Mouse (Mus musculus) forelimb bud, embryonic 11.5 days (tissue): ENCODE measurements around the gene Fam204a.

Experiments
- DNase-seq: peaks from one replicate; pipeline ENCODE4 v3.0.0-alpha.2; 2012; ENCODE audit warnings: low read depth, low spot score

The Fam204a gene

DNA sequence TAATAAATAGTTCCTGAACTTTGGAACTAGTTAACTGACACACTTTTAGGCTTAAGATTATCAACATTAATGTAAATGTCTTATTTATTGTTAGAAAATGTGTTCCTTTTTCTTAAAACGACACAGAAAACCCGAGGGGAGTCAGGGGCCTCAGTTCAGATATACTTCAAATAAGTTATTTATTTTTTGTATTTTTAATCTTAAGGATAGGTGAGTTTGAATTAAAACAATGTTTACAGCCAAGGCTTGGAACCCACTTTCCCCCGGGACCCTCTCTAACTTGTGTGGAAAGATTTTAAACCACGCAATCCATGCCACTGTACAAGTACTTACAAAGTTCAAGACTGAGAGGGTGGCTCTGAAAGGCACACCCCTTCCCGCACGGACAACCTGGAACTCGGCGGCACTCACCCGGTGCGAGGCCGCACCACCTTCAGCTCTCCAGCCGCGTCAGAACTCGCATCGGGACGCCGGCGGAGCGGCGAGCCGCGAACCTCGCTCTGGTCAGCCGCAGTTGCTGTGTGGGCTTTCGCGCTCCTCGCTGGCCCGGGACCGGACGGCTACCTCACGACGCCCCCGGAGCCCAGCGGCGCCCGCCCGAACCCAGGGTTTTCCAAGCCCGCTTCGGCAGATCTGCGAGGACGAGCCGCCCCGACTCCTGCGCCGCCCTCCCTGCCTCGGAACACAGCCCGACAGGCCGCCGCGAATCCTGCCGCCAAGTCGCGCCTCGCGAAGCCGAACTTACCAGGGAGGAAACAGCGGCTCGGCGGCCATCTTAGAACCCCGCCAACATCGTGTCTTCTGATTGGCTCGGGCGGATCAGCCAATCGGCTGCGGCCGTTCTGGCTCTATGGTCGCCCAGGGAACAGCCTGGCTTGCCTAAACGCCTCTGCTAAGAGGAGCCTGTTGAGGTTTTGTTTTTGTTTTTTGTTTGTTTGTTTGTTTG is at the start of gene Fam204a:
Fam204a (minus strand) TSS at position 803 of the 946 bp plus-strand sequence.
- DNase-seq = peak; percentile 94

GRCm38 (mm10) chr19:60265789-60266188 is 39.3 kb upstream of the Fam204a start:
- DNase-seq = no peak

DNA sequence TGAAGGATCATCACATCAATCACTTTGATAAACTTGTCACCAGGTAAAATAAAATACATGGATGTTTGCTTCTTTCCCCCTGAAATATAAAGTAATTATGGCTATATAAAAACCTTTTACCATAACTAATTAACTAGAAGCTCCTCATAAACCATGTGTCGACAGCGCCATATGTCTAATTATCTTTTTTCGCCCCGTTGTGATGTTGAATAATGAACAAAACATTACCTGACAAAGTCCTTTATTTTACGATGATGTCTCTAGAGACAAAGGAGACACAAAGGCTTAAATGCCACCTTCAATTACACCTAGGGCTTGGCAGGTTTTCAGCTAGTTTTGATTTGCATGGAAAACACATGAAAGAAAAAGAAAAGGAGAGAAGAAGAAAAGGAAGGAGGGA is 34.2 kb upstream of the Fam204a start:
- no peak for DNase-seq

DNA sequence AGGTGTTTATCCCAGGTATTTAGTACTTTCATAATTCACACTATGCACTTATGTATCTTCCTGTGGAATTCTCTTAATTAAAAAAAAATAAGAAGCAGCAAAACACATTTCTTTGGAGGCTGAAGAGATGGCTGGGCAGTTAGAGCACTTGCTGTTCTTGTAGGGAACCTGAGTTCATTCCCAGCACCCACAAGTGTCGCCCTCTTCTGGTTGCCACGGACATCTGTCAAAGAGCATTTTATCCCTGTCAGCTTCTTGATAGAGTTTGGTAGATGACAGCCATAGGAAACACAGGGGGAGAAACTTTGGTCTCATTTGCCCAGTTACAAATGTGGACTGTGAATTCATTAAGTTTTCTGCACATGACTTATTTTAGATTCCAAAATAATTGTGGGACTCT is 25.5 kb upstream of the Fam204a start:
- DNase-seq = no peak

DNA sequence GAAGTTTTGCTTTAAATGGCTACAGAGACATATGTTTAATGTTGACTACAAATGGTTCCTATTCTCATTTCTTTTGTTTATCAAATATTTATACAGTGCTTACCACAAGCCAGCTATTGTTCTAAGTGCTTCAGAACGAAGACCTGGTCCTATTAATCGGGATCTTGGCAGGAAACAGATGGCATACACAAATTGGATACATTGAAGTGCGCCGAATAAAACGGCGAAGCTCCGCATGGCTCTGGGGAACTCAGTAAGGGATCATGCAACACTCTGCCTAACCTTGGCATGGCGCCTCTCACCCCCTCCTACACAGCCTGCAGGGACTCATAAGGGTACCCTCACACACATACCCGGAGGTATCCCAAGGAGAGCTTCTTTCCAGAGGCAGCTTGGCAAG is 24.7 kb upstream of the Fam204a start:
- no peak for DNase-seq

- peak; percentile 31 for DNase-seq
Observed at GRCm38 (mm10) chr19:60245250-60245649, 18.7 kb upstream of the Fam204a start.

- DNase-seq = no peak
Observed at GRCm38 (mm10) chr19:60242620-60243019, 16.1 kb upstream of the Fam204a start.

GRCm38 (mm10) chr19:60241916-60242602 is 15.6 kb upstream of the Fam204a start:
- DNase-seq = no peak

DNA sequence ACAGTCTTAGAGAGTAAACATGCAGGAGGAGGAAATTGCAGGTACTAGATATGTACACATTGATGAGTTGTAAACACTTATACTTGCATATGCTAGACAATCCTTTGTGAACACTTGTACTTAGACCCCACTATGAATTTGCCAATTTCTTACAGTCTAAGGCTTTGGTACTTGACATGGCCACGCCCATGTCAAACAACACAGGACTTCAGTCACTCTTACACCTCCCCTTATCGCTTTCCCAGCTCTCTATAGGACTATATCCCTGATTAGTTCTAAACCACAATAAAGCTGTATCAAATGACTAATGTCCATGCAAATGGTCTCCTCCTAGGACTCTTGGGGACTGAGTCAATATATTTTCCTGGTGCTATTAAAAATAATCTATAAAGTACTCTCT is 5.0 kb upstream of the Fam204a start:
- no peak for DNase-seq

GRCm38 (mm10) chr19:60226845-60227235 is 339 bp upstream of the Fam204a start:
- no peak for DNase-seq

DNA sequence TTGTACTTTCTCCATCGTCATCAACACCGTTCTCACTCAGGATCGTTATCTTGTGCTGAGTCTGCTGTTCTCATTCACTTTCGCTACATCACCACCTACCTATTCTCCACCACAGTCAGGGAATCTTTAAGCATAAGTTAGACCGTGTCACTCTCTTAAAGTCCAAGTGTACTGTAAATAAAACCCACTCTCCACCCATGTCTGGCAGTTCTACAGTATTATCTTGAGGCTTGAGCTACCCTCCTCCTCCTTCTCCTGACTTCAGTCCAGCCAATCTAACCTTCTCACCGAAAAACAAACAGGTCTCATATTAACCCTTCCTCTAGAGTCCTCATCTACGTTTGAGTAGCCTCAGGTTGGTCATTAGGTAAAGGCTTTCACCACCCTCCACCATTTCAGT is 7.1 kb downstream of the Fam204a start:
- DNase-seq = no peak

DNA sequence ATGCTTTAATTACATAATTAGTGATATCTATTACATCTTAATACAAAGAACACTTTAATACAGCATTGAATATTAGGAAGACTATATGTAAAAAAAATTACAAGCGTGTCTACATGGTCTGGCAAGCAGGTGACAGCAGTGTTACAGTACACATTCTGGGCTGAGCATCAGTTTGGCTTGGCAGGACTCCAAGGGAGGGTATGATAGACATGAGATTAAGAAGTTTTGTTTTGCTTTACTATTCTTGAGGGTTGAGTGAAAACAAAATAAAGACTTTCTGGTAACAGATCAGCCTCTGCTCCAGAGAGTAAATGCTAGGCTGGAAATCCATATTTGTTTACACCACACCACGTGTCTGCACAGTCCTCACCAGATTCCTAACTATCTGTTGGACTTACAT is 8.5 kb downstream of the Fam204a start:
- no peak for DNase-seq

DNA sequence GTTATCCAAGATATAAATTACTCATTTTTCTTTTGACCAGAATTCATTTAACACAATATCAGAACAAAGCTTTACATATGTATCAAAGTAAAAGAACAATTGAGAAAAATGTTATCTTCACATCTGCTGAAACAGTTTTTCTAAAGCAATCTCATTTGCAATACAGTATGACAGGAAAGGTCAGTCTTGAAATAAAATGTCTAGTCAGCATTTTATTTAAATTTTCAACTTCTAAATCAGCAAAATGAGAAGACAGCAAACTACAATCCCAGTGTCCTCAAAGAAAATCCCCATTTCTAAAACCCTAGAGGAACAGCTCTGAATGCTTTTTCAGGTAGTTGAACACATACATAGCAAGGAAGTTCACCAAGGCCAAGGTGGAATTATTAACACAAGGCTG is 18.3 kb downstream of the Fam204a start:
- no peak for DNase-seq

DNA sequence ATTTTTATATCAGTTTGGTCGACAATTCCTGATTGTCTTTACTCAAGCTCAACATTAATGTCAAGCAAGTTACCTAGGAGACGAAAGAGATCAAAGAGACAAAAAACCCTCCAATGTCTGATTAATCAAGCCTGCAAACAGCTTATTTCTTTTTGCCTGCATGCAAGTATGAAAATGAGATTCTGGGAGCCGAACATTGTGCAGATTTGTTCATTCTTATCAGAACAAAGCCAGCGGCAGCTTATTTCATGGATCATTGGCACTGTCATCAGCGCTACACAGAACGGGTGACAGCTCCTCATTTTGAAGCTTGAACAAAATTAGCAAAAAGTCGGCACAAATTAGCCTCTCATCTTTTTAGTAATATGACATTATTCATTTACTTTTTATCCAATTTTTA is 22.3 kb downstream of the Fam204a start:
- no peak for DNase-seq

DNA sequence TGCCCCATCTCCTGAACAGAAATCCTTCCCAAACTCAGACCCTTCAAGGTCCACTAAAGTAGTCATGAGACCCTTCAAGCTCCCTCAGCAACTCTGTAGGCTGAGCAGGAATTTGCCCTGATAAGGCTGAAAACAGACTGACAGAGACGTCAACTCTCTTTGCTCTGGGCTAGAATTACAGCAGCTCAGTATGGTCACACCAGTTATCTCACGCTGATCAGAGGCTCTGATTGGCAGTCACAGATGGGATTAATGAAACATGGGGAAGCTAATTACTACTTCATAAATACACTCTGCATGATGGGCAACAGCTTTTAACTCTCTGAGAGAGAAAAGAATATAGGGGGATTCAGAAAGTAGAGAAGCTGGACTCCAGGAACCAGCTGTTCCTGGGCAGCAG is 26.2 kb downstream of the Fam204a start:
- DNase-seq = no peak

GRCm38 (mm10) chr19:60199152-60199551 is 27.3 kb downstream of the Fam204a start:
- no peak for DNase-seq

DNA sequence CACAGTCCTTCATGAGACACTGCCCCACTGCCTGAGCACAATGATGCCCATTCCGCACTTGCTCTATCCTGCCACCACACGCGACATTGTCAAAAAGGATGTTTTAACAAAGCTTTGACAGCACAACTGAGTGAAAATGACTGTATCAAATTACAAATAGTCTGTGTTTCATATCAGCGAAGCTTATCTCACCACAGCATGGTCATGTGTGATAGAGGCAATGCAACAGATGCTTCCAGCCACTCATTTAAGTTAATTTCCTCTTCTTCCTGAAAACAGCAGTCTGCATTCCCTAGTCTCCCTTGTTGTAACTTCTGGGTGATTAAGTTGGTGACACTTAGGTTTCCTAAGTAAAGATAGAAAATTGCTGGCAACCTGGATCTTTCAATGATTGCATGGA is 33.7 kb downstream of the Fam204a start:
- no peak for DNase-seq

GRCm38 (mm10) chr19:60189206-60189605 is 37.3 kb downstream of the Fam204a start:
- no peak for DNase-seq

DNA sequence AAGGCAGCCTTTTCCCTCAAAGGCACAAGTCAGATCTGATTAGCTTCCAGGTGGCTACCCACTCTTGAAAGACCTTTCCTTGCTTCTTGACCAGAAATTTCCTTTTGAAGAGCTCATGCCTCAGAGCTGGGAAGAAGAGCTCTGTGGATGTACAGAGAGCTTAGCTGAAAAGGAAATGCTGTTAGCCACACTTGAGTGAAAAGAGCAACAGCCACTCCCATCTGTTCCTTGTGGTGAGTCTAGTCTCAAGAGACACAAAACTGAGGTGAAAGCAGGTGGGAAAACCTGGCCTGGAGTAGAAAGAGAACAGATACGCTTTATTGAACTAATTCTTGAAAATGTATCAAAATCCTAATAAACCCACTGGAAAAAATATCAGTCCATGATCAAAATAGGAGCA is 43.6 kb downstream of the Fam204a start:
- DNase-seq = no peak

DNA sequence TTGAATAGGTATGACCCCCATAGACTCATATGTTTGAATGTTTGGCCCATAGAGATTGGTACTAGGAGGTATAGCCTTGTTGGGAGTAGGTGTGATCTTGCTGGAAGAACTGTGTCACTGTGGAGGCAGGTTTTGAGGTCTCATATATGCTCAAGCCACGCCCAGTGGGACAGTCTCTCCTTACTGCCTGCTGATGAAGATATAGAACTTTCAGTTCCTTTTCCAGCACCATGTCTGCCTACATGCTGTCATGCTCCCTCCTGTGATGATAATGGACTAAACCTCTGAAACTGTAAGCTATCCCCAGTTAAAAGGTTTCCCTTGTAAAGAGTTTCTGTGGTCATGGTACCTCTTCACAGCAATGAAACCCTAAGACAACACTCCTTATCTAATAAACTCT is 44.3 kb downstream of the Fam204a start:
- no peak for DNase-seq

DNA sequence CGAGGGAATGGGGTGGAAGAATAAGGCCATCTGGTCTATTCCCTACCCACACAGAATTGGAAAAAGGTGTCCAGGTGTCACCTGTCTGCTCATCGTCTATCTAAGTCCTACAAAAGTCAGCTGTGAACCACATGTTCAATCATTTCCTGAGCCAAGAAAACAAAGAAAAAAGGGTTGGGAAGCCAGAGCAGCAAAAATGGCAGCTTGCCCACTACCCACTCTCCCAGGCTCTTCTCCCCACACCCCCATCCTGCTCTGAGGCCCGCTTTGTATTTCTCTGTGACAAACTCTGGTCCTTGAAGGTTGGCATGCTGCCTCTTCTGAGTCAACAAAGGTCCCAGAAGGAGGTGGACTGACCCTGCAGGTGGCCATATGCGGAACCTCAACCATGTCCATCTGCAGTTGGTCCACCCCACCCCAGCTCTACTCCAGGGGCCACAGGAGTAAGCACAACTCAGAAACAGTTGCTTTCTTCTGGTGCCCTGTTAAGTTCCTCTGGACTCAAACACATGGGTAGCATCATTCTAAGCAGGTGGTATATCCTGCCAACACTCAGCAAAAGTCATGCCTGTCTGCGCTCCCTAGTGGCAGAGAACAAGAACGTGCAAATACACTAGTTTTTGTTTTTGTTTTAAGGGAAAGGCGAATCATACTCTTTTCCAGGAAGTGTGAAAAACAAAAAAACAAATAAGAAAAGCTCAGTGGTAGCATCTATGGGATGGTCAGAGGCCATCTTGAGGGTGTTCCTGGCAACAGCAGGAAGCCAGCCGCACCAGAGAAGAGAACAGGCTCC is 47.5 kb downstream of the Fam204a start:
- no peak for DNase-seq

DNA sequence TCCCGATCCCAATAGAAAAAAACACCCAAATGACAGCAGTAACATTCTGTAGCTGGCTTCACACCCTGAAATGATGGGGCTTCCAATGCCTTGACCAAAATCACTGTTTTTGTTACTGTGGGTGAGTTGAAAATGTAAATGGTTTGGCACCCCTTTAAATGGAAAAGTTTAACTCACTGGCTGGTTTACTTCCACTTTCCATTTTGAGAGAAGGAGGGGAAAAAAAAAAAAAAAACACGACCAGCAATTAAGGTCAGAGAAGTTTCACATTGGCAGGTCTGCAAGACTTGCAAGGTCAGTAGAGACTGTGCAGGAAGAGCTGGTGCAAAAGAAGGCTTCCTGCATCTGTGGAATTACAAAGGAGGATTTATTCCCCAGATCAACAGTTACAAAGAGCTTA is 61.1 kb downstream of the Fam204a start:
- no peak for DNase-seq
